ENCODE assay signal across 12 mouse cellular contexts in genomic region chr12:84178652-84179445, GRCm38 (mm10). TPM values are rescaled to one million over a fixed set of nuclear protein-coding genes. Genes with fewer than 3 reads are reported as not detected.
A peak's percentile ranks its signal among the peaks of the same experiment; 100 is the strongest.
DNase-seq lines count a peak whose midpoint lies in the region; ATAC-seq and TF ChIP-seq lines count a peak whose summit lies in the region.
"Had no signal": no experiment of that assay in that cellular context is flagged by ENCODE, and none has a peak within 500 bp of the region (broad histone marks: within the 10 kb centered on the region; RNA-seq: fewer than 3 reads in every experiment).

No protein-coding gene starts in this region.

- DNase-seq in forebrain, embryonic 11.5 days (ENCODE audit: low spot score), result peak; percentile 49
- no peak for DNase-seq in forebrain, postnatal 0 days
- DNase-seq in lung, adult 2 months, result no peak
- no peak for DNase-seq in retina, embryonic 14.5 days (ENCODE audit: low spot score)
- DNase-seq in testis, postnatal 10 days (ENCODE audit: low spot score), result no peak
- DNase-seq: cerebellum, adult 18-20 months; lung, embryonic 14.5 days had no signal

- TF ChIP-seq POLR2A in lung, adult 2 months (IDR thresholded peaks at IDR 0.05; ENCODE audit: borderline replicate concordance, extremely low read depth, low read depth, low read length), result no peak
- no peak for TF ChIP-seq POLR2A in myocyte (IDR thresholded peaks at IDR 0.05; ENCODE audit: insufficient read length, low read depth)

- H3K27ac ChIP-seq in forebrain, embryonic 11.5 days (ENCODE audit: low read depth, low read length), result no peak overlapping the region
- no peak overlapping the region for H3K27ac ChIP-seq in forebrain, postnatal 0 days (ENCODE audit: low read depth, low read length)
- peak overlapping the region; percentile 36 for H3K27ac ChIP-seq in lung, embryonic 15.5 days
- H3K27ac ChIP-seq in intestine, embryonic 15.5 days, result peak overlapping the region; percentile 67

- no peak overlapping the region for H3K9ac ChIP-seq in forebrain, embryonic 11.5 days (ENCODE audit: low read length)
- H3K9ac ChIP-seq in forebrain, postnatal 0 days, result no peak overlapping the region
- no peak overlapping the region for H3K9ac ChIP-seq in lung, embryonic 15.5 days
- no peak overlapping the region for H3K9ac ChIP-seq in intestine, embryonic 15.5 days
- H3K9ac ChIP-seq: lung, embryonic 14.5 days had no signal

- H3K9me3 ChIP-seq in forebrain, embryonic 11.5 days (ENCODE audit: control insufficient read depth, low read length), result no peaks in the 10 kb centered on the region
- H3K9me3 ChIP-seq in forebrain, postnatal 0 days (ENCODE audit: low read length), result no peaks in the 10 kb centered on the region
- H3K9me3 ChIP-seq in lung, embryonic 15.5 days, result no peaks in the 10 kb centered on the region
- H3K9me3 ChIP-seq in intestine, embryonic 15.5 days, result no peaks in the 10 kb centered on the region

- H3ac ChIP-seq in myocyte (ENCODE audit: control insufficient read depth, insufficient read length), result no peak overlapping the region

- H3K36me3 ChIP-seq in forebrain, embryonic 11.5 days (ENCODE audit: control insufficient read depth, insufficient read depth, low read length), result peaks cover under 1% of the 10 kb centered on the region; the same call in 1 of the 2 replicates
- 0 out of 2 replicates have a peak, but pooled peaks cover 1% of the 10 kb centered on the region for H3K36me3 ChIP-seq in forebrain, postnatal 0 days (ENCODE audit: insufficient read depth)
- H3K36me3 ChIP-seq in lung, embryonic 15.5 days, result peaks cover 1% of the 10 kb centered on the region; the same call in 1 of the 2 replicates
- peaks cover 3% of the 10 kb centered on the region; the same call in 1 of the 2 replicates for H3K36me3 ChIP-seq in intestine, embryonic 15.5 days
- H3K36me3 ChIP-seq in myocyte (ENCODE audit: control insufficient read depth, insufficient read depth), result no peaks in the 10 kb centered on the region

- TF ChIP-seq CTCF in forebrain, postnatal 0 days (IDR thresholded peaks at IDR 0.05; ENCODE audit: low read depth), result no peak
- TF ChIP-seq CTCF in lung, adult 2 months (IDR thresholded peaks at IDR 0.05; ENCODE audit: insufficient read depth, low read length), result no peak

- peaks cover 91% of the 10 kb centered on the region for H3K79me2 ChIP-seq in myocyte (ENCODE audit: control insufficient read depth, insufficient read depth)

- no peak for ATAC-seq in forebrain, embryonic 11.5 days (replicated peaks; ENCODE audit: low FRiP score)
- ATAC-seq in forebrain, postnatal 0 days, result no peak
- ATAC-seq in lung, embryonic 15.5 days (ENCODE audit: borderline replicate concordance, extremely low read depth, low FRiP score, low TSS enrichment), result no peak
- no peak for ATAC-seq in intestine, embryonic 15.5 days
- ATAC-seq: inflammation-experienced regulatory T-cells, adult 6 months had no signal

- no peak overlapping the region for H3K4me2 ChIP-seq in forebrain, embryonic 11.5 days (ENCODE audit: low read depth, low read length, severe bottlenecking)
- H3K4me2 ChIP-seq in forebrain, postnatal 0 days (ENCODE audit: low read depth), result no peak overlapping the region
- H3K4me2 ChIP-seq in lung, embryonic 15.5 days, result no peak overlapping the region
- H3K4me2 ChIP-seq in intestine, embryonic 15.5 days (replicated peaks), result no peak overlapping the region
- H3K4me2 ChIP-seq in myocyte (ENCODE audit: low read depth), result peak overlapping the region; percentile 32
- H3K4me2 ChIP-seq: lung, embryonic 14.5 days had no signal

- H3K27me3 ChIP-seq in forebrain, embryonic 11.5 days (ENCODE audit: control insufficient read depth, insufficient read depth, low read length), result no peaks in the 10 kb centered on the region
- no peaks in the 10 kb centered on the region for H3K27me3 ChIP-seq in forebrain, postnatal 0 days (ENCODE audit: insufficient read depth, low read length)
- H3K27me3 ChIP-seq in lung, embryonic 15.5 days, result no peaks in the 10 kb centered on the region
- no peaks in the 10 kb centered on the region for H3K27me3 ChIP-seq in intestine, embryonic 15.5 days (replicated peaks)
- H3K27me3 ChIP-seq in myocyte (ENCODE audit: control insufficient read depth, insufficient read depth, insufficient read length), result no peaks in the 10 kb centered on the region
- H3K27me3 ChIP-seq: CH12.LX had no signal

- WGBS in forebrain, embryonic 11.5 days, result 74% methylated on average over 10 of the region's 10 CpGs
- 74% methylated on average over 10 of the region's 10 CpGs for WGBS in forebrain, postnatal 0 days
- WGBS in lung, embryonic 15.5 days, result 57% methylated on average over 10 of the region's 10 CpGs
- 43% methylated on average over 10 of the region's 10 CpGs for WGBS in lung, adult 2 months
- WGBS in intestine, embryonic 15.5 days, result 51% methylated on average over 10 of the region's 10 CpGs

- H3K4me3 ChIP-seq in forebrain, embryonic 11.5 days (ENCODE audit: low read depth, low read length), result no peak overlapping the region
- H3K4me3 ChIP-seq in forebrain, postnatal 0 days (ENCODE audit: low read depth, low read length), result no peak overlapping the region
- H3K4me3 ChIP-seq in lung, embryonic 15.5 days, result no peak overlapping the region
- H3K4me3 ChIP-seq in lung, adult 2 months (replicated peaks; ENCODE audit: extremely low read depth, low read depth, low read length), result no peak overlapping the region
- H3K4me3 ChIP-seq in intestine, embryonic 15.5 days (replicated peaks), result no peak overlapping the region
- no peak overlapping the region for H3K4me3 ChIP-seq in myocyte

- peaks cover 27% of the 10 kb centered on the region for H3K4me1 ChIP-seq in forebrain, embryonic 11.5 days (replicated peaks; ENCODE audit: control insufficient read depth, insufficient read depth, low read length)
- peaks cover 28% of the 10 kb centered on the region for H3K4me1 ChIP-seq in forebrain, postnatal 0 days (ENCODE audit: insufficient read depth)
- peaks cover 83% of the 10 kb centered on the region for H3K4me1 ChIP-seq in lung, embryonic 15.5 days
- peaks cover 67% of the 10 kb centered on the region for H3K4me1 ChIP-seq in lung, adult 2 months (ENCODE audit: control insufficient read depth, insufficient read depth, low read length)
- H3K4me1 ChIP-seq in intestine, embryonic 15.5 days (replicated peaks), result peaks cover 85% of the 10 kb centered on the region

TF ChIP-seq in myocyte, 11 proteins besides CTCF, POLR2A, EP300 and RAD21:
- no peak for TF ChIP-seq TCF12 (IDR thresholded peaks at IDR 0.05; ENCODE audit: insufficient read depth, poor library complexity, severe bottlenecking)
- TF ChIP-seq CEBPB (IDR thresholded peaks at IDR 0.05; ENCODE audit: insufficient read depth, poor library complexity, severe bottlenecking), result no peak
- TF ChIP-seq USF1 (IDR thresholded peaks at IDR 0.05; ENCODE audit: low read depth), result no peak
- TF ChIP-seq MYOG (IDR thresholded peaks at IDR 0.05; ENCODE audit: control insufficient read depth in 1 of 3, insufficient read depth in 1 of 3, insufficient read length in 2 of 3, low read depth in 2 of 3), result no peak
- TF ChIP-seq TCF3 (IDR thresholded peaks at IDR 0.05; ENCODE audit: insufficient read length, low read depth), result no peak
- TF ChIP-seq POLR2AphosphoS2 (IDR thresholded peaks at IDR 0.05; ENCODE audit: insufficient read length, low read depth), result no peak
- TF ChIP-seq SRF (IDR thresholded peaks at IDR 0.05; ENCODE audit: control insufficient read depth, insufficient read length, low read depth), result no peak
TF ChIP-seq in myocyte: peak in this region for 0.

RNA-seq across cellular contexts. Expression of gene Pnma1, which starts 30.6 kb away (rescaled TPM):
- 1.9 and 2.8 TPM in 2 replicates for polyA plus RNA-seq in forebrain, embryonic 11.5 days (2014; fragmentation: Nextera tagmentation; extraction: Ambion mirVana)
- total RNA-seq in forebrain, postnatal 0 days (2014; rRNA removed), result 13.9 and 14.2 TPM in 2 replicates
- 9.3 and 12.0 TPM in 2 replicates for polyA plus RNA-seq in forebrain, postnatal 0 days (2015; fragmentation: Nextera tagmentation; extraction: Ambion mirVana)
- 1.8 TPM in 2 replicates for polyA plus RNA-seq in lung, embryonic 15.5 days (2015; fragmentation: Nextera tagmentation; extraction: Ambion mirVana)
- 0.84 and 1.3 TPM in 2 replicates for polyA plus RNA-seq in lung, adult 2 months (2012; rRNA removed)
- 0.59 and 0.63 TPM in 2 replicates for polyA plus RNA-seq in intestine, embryonic 15.5 days (2015; fragmentation: Nextera tagmentation; extraction: Ambion mirVana)
- 0.46 TPM for polyA plus RNA-seq in myocyte (2012; fragmentation: generic; extraction: Trizol)

RNA-seq across cellular contexts. Expression of gene Elmsan1, which starts 39.8 kb away (rescaled TPM):
- polyA plus RNA-seq in forebrain, embryonic 11.5 days (2014; fragmentation: Nextera tagmentation; extraction: Ambion mirVana), result 7.6 and 9.6 TPM in 2 replicates
- 7.0 and 7.9 TPM in 2 replicates for total RNA-seq in forebrain, postnatal 0 days (2014; rRNA removed)
- polyA plus RNA-seq in forebrain, postnatal 0 days (2015; fragmentation: Nextera tagmentation; extraction: Ambion mirVana), result 2.2 and 2.5 TPM in 2 replicates
- polyA plus RNA-seq in lung, embryonic 15.5 days (2015; fragmentation: Nextera tagmentation; extraction: Ambion mirVana), result 11.7 and 12.5 TPM in 2 replicates
- 26.5 and 29.5 TPM in 2 replicates for polyA plus RNA-seq in lung, adult 2 months (2012; rRNA removed)
- 7.2 and 7.7 TPM in 2 replicates for polyA plus RNA-seq in intestine, embryonic 15.5 days (2015; fragmentation: Nextera tagmentation; extraction: Ambion mirVana)
- 13.7 TPM for polyA plus RNA-seq in myocyte (2012; fragmentation: generic; extraction: Trizol)

Comparison
In these comparisons a context has a peak if more than half of its experiments do, and no peak if none do; other contexts are left out.
1. H3K27ac ChIP-seq: peak in lung, embryonic 15.5 days (single experiment) and intestine, embryonic 15.5 days (single experiment); none in forebrain, embryonic 11.5 days (single experiment) and forebrain, postnatal 0 days (single experiment).